Mouse (Mus musculus) lung, embryonic 14.5 days (tissue): ENCODE measurements around the gene Mfap2. TPM values are rescaled to one million over a fixed set of nuclear protein-coding genes. Genes with fewer than 3 reads are reported as not detected.

Source experiments
- ATAC-seq: fragments of 200-750 bp; cut with Nextera tagmentation; 2 replicates; pipeline ENCODE4 v1.8.0; 2017; ENCODE audit warnings: mild to moderate bottlenecking, moderate TSS enrichment, moderate library complexity; ENCODE audit not compliant: insufficient read depth
- DNase-seq: peaks from one replicate; pipeline ENCODE4 v3.0.0-alpha.2; 2015
- H3K27ac ChIP-seq: fragments of 300-500 bp; sonication (generic); 2 replicates; pipeline ENCODE4 v1.5.1; 2014; ENCODE audit warnings: low read depth, mild to moderate bottlenecking, moderate library complexity
- H3K27me3 ChIP-seq: fragments of 300-500 bp; sonication (generic); 2 replicates; pipeline ENCODE4 v1.6.1; 2014; ENCODE audit warnings: low read length, control low read depth; ENCODE audit not compliant: insufficient read depth
- H3K36me3 ChIP-seq: fragments of 300-500 bp; sonication (generic); 2 replicates; pipeline ENCODE4 v1.6.1; 2014; ENCODE audit warnings: control low read depth; ENCODE audit not compliant: insufficient read depth
- H3K4me1 ChIP-seq: fragments of 300-500 bp; sonication (generic); 2 replicates; pipeline ENCODE4 v1.6.1; 2014; ENCODE audit warnings: antibody characterized with exemption, control low read depth; ENCODE audit not compliant: insufficient read depth
- H3K4me2 ChIP-seq: fragments of 300-500 bp; sonication (generic); 2 replicates; pipeline ENCODE4 v1.6.1; 2014; ENCODE audit warnings: mild to moderate bottlenecking
- H3K4me3 ChIP-seq: fragments of 300-500 bp; sonication (generic); 2 replicates; pipeline ENCODE4 v1.5.1; 2014; ENCODE audit warnings: low read depth, low read length
- H3K9ac ChIP-seq: fragments of 300-500 bp; sonication (generic); 2 replicates; pipeline ENCODE4 v1.6.1; 2014
- H3K9me3 ChIP-seq: fragments of 300-500 bp; sonication (generic); 2 replicates; pipeline ENCODE4 v1.6.1; 2016; ENCODE audit warnings: low read depth, low read length, control low read depth
- CTCF ChIP-seq: IDR thresholded peaks from 2 replicates; pipeline ENCODE4 v1.5.1; 2016; ENCODE audit warnings: antibody characterized with exemption, low read depth
- WGBS: fragments of 180-500 bp; shearing (Covaris S2); extraction: QIAGEN DNeasy Blood & Tissue Kit; methylation state at CpG from one replicate; pipeline ENCODE4 v1.1.7; 2014; 5-methylcytosine and 5-hydroxymethylcytosine counted together
- polyA plus RNA-seq: library from polyadenylated mRNA; unstranded; fragments of >200 nt; fragmentation: Nextera tagmentation; extraction: Ambion mirVana; gene quantifications from 2 replicates; pipeline ENCODE4 v1.2.1, GENCODE M21; 2014

The Mfap2 gene
- polyA plus RNA-seq, 1 experiment from 2014 or later: 566 TPM

DNA sequence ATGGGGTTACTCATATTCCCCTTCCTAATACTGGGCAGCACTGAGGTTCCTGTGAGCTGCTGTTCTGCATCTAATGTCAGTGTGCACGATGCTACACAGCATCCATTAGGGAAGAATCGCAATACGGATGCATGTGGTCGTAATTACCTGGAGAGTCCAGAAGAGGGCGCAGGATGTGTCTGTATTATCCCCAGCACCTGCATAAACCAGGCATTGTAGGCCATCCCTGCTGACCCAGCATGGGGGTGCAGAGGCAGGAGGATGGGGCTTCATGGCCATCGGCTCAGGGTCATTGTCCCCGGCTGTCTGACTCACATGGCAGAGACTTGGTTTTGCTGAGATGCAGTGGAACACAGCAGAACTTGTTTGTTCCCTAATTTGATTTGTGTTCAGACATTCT lies 45.6 kb upstream of the Mfap2 start:
- Histone ChIP-seq H3K9me3 (no peaks in the 10 kb centered on the region), H3K27me3 (no peaks in the 10 kb centered on the region), H3K27ac (no peak overlapping the region), H3K4me2 (no peak overlapping the region), H3K4me1 (peaks cover 8% of the 10 kb centered on the region), H3K9ac (no peak overlapping the region), H3K36me3 (peaks cover 27% of the 10 kb centered on the region), H3K4me3 (no peak overlapping the region)
- ATAC-seq (no peak), DNase-seq (peak; percentile 88)
- TF ChIP-seq CTCF: peak; percentile 92
- 20% methylated on average over 7 of the region's 7 CpGs for WGBS

DNA sequence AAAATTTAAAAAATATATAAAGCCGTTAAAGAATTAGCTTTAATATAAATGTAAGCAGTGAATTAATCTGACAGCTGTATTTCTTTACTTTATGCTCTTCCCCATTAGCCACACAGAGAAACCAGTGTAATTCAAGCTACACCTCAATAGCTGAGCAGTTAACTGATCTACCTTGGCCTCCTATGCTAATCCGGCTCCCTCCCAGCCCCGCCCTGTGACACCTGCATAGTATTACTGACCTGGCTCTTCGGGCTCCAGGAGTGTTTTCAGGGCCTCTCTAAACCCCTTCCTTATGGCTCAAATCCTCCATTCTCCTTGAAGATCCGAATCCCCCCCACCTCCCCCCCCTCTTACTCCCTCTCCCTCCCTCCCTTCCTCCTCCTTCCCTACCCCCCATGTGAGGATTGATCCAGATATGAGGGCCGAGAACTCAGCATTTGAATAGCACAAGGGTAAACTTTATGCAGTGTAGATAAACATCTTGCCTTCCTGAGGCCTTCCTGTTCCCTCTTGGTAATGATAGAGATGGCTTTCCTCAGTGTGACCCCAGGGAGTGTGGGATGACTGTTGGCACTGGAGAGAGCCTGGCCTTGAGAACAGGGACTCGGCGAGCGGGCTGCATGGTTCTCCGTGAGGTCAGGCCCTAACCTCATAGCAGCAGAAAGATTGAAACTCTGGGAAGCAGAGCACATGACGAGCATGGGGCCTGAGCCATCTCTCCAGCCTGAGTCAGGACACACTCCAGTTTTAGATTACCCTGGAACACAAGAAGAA lies 42.6 kb upstream of the Mfap2 start:
- no peak overlapping the region for H3K27ac ChIP-seq
- H3K36me3 ChIP-seq: peaks cover 53% of the 10 kb centered on the region
- no peak for DNase-seq
- ATAC-seq: no peak
- no peak overlapping the region for H3K9ac ChIP-seq
- peaks cover under 1% of the 10 kb centered on the region; the same call in 1 of the 2 replicates for H3K4me1 ChIP-seq
- no peak overlapping the region for H3K4me2 ChIP-seq
- H3K9me3 ChIP-seq: no peaks in the 10 kb centered on the region
- TF ChIP-seq CTCF: no peak
- WGBS: 77% methylated on average over 11 of the region's 11 CpGs
- no peak overlapping the region for H3K4me3 ChIP-seq
- no peaks in the 10 kb centered on the region for H3K27me3 ChIP-seq

DNA sequence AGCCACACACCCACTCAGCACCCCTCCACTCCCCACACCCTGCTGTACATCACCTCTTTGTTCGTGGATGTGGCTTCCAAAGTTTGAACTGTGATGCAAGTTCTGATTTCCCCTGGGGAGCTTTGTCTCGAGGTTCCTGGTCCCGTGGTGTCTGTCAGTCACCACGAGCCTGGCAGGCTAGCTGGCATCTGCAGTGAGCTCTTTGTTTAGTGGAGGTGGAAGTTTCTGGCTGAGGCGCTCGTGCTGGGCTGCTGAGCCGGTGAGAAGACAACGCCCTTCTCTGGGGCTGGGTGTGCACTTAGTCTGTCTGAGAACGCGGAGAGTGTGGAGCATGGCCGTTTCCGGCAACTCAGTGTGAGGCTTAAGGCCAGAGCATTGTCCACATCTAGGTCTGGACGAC lies 38.5 kb upstream of the Mfap2 start:
- DNase-seq: no peak
- Histone ChIP-seq H3K36me3 (peaks cover 82% of the 10 kb centered on the region), H3K4me2 (no peak overlapping the region), H3K9ac (no peak overlapping the region), H3K4me3 (no peak overlapping the region), H3K27me3 (no peaks in the 10 kb centered on the region), H3K4me1 (no peaks in the 10 kb centered on the region), H3K27ac (no peak overlapping the region), H3K9me3 (no peaks in the 10 kb centered on the region)
- WGBS: 83% methylated on average over 13 of the region's 13 CpGs
- ATAC-seq: no peak
- no peak for TF ChIP-seq CTCF

DNA sequence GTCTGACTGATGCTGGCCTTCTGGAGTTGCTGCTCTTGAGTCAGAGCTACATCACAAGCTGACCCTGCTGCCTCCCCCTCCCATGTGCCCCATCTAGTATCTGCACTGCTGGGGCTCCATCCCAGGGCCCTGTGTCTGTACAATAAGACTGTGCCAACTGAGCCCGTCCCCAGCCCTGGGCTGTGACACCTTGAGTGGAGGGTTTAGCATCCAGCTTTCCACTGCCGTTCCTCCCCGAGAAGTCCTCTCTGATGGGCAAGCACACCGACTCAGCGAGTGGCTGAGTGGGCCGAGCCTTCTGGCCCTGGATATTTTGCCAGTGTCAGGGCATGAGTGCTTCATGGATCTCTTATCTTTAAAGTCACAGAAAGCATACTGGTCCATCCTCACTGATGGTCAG lies 35.8 kb upstream of the Mfap2 start:
- no peak overlapping the region for H3K4me2 ChIP-seq
- no peak overlapping the region for H3K27ac ChIP-seq
- DNase-seq (no peak), ATAC-seq (no peak)
- 94% methylated on average over 6 of the region's 6 CpGs for WGBS
- no peaks in the 10 kb centered on the region for H3K9me3 ChIP-seq
- H3K9ac ChIP-seq: no peak overlapping the region
- H3K4me1 ChIP-seq: no peaks in the 10 kb centered on the region
- H3K27me3 ChIP-seq: no peaks in the 10 kb centered on the region
- H3K4me3 ChIP-seq: no peak overlapping the region
- no peak for TF ChIP-seq CTCF
- H3K36me3 ChIP-seq: peaks cover 88% of the 10 kb centered on the region

DNA sequence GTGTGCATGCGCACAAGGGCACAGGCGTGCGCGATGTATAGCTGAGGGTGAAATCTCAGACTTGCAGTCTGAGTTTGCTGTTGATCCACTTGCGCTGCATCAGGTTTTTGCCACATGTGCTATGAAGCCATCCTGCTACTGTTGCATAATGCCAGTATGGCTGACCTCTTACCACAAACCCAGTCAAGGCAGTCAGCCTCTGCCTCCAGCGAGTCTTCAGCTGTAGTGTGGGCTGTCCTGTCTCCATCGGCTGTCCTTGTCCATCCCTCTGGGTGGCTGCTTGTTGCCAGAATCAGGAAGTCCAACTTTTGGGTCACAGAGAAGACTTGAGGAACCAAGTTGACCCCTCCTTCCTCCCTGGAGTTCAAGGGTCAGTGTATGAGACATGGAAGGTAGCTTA lies 34.9 kb upstream of the Mfap2 start:
- H3K4me1 ChIP-seq: no peaks in the 10 kb centered on the region
- peaks cover 87% of the 10 kb centered on the region for H3K36me3 ChIP-seq
- no peak for ATAC-seq
- no peak overlapping the region for H3K27ac ChIP-seq
- WGBS: 95% methylated on average over 7 of the region's 7 CpGs
- H3K27me3 ChIP-seq: no peaks in the 10 kb centered on the region
- no peak for DNase-seq
- no peak for TF ChIP-seq CTCF
- H3K4me2 ChIP-seq: no peak overlapping the region
- H3K9me3 ChIP-seq: no peaks in the 10 kb centered on the region
- H3K4me3 ChIP-seq: no peak overlapping the region
- H3K9ac ChIP-seq: no peak overlapping the region

DNA sequence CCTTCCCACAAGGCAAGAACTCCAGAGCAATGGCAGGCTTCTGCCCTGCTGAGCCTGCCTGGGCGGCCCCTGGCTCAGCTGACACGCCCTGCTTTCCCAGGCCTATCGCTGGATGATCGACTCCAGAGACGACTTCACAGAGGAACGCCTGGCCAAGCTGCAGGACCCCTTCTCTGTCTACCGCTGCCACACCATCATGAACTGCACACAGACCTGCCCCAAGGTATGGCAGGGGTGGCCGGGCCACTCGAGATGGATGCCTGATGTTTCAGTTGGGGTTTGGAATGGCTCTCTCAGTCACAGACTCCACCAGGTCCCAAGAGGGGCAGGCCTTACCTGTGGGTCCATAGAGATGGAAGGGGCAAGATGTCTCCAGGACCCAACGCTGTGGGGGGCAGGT lies 32.9 kb upstream of the Mfap2 start:
- H3K9me3 ChIP-seq: no peaks in the 10 kb centered on the region
- 80% methylated on average over 10 of the region's 10 CpGs for WGBS
- TF ChIP-seq CTCF: no peak
- H3K4me2 ChIP-seq: no peak overlapping the region
- DNase-seq: no peak
- no peak overlapping the region for H3K4me3 ChIP-seq
- H3K4me1 ChIP-seq: no peaks in the 10 kb centered on the region
- H3K27me3 ChIP-seq: no peaks in the 10 kb centered on the region
- H3K36me3 ChIP-seq: peaks cover 73% of the 10 kb centered on the region
- H3K27ac ChIP-seq: no peak overlapping the region
- no peak for ATAC-seq
- no peak overlapping the region for H3K9ac ChIP-seq

DNA sequence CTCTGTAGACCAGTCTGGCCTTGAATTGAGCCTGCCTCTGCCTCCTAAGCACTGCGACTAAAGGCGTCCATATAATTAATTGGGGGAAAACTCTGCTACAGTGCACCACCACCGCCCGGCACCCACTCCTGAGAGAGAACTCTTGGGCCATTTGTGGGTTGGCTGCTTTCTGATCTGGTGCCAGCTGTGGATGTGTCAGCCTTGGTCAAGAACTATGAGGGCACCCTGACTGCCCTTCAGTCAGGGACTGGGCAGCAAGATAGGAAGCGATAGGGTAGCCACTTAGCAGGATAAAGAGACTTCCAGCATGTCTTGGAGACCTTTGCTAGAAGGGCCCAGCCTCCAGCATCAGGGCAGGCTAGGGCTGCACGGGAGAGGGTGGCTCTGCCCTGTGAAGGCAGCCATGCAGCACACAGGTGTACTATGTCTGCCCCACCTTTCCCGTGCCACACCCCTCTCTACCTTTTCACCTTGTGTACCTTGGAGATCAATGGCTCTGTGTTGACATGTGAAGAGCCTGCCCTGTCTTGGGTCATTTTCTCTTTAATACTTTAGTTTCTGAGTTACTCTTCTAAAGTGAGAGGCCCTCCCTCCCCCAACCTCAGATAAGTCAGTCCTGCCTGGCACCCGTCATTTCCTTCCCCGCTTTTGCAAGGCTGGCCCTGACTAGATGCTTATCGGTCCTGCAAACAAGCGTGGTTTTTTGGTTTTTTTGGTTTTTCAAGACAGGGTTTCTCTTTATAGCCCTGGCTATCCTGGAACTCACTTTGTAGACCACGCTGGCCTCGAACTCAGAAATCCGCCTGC lies 32.1 kb upstream of the Mfap2 start:
- no peaks in the 10 kb centered on the region for H3K27me3 ChIP-seq
- no peaks in the 10 kb centered on the region for H3K9me3 ChIP-seq
- H3K36me3 ChIP-seq: peaks cover 65% of the 10 kb centered on the region
- ATAC-seq (no peak), DNase-seq (no peak)
- no peak overlapping the region for H3K4me2 ChIP-seq
- no peak overlapping the region for H3K4me3 ChIP-seq
- H3K9ac ChIP-seq: no peak overlapping the region
- H3K27ac ChIP-seq: no peak overlapping the region
- WGBS: 83% methylated on average over 14 of the region's 14 CpGs
- H3K4me1 ChIP-seq: no peaks in the 10 kb centered on the region
- TF ChIP-seq CTCF: no peak
